Mouse (Mus musculus) spleen, postnatal 36 days (tissue): Measurements from ENCODE around the gene Fam221b.

Source experiments
- DNase-seq, 2 experiments: peaks; one replicate each; pipeline ENCODE4 v3.0.0; 2022; ENCODE audit warnings: low spot score in 2 of 2, mixed read lengths in 1 of 2

Gene Fam221b

DNA sequence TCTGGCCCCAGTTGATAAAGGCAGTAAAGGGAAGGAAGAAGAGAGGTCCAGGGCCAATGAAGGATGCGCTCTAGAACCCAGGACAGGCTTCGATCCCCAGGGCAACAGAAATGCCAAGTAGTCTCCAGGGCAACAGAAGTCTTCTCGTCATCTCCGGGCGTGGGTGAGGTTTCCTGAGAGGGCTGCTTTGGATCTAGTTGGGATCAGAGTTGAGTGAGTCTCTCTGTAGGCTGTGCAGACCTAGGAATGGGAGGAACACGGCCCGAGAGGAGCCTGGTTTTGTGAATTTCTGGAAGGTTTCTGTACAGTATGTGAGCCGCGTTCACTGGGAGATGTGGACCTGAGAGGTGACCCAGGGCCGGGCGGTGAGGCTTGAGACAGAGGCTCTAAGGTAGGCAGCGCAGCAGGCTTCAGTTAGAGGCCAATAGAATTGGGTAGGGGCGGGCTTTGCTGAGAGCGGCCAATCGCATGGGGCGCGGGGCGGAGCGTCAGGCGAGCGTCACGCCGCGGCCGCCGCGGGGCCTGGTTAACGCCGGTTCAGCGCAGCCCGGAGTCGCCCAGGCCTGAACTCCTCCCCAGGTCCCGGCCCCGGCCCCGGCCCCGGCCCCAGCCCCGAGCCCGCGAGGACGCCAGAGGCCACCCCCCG is at the start of gene Fam221b, which contains the start of gene Tmem8b:
Fam221b (minus strand) TSS at position 364 of the 646 bp plus-strand sequence.
Tmem8b (plus strand) TSS at position 190 of the 646 bp plus-strand sequence.
- DNase-seq = peak; percentile 87 to 88

DNA sequence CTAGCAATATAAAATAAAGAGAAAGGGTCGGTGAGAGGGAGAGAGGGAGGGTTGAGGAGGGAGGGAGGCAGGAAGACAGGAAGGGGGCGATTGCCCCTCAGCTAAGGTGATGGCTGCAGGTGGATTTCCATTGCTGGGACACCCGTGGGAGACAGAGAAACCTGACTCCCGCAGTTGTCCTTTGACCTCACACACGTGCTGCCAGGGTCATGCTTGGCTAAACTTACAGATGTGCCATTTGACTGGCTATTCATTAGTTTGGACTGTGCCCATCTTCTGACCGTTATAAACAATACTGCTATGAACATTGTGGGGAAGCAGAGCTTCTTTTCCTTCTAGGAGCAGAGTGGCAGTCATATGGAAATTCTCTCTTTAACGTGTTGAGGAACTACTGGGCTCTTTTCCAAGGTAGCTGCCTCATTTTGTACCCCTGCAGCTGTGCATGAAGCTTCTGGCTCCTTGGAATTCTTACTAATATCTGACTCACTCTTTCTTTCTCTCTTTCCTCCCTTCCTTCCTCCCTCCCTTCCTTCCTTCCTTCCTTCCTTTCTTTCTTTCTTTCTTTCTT is 44.8 kb upstream of the Fam221b start:
- DNase-seq = no peak

DNA sequence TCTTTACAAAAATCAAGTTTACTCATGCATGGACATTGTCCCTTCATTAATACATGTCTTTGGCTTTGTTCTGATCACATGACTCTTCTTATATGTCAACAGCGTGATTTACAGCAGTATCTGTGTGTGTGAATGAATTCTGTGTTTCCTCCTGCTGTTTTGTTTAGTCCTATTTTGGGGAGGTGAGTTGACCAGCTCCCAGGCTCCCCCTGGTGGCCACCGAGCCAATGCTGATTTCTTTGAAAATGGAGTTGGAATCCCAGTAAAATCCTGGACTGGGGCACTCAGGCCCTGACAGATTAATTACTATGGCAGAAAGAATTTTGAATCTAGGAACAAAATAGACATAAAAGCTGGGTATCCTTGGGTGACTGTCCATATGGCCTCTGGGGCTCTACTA is 42.9 kb upstream of the Fam221b start:
- peak; percentile 20 to 40 for DNase-seq

- DNase-seq = no peak
These were observed 40.9 kb upstream of the Fam221b start, which contains the start of gene Olfr71 for GRCm38 (mm10) chr4:43709869-43710268. Olfr71 (minus strand) TSS chr4:43710255.

DNA sequence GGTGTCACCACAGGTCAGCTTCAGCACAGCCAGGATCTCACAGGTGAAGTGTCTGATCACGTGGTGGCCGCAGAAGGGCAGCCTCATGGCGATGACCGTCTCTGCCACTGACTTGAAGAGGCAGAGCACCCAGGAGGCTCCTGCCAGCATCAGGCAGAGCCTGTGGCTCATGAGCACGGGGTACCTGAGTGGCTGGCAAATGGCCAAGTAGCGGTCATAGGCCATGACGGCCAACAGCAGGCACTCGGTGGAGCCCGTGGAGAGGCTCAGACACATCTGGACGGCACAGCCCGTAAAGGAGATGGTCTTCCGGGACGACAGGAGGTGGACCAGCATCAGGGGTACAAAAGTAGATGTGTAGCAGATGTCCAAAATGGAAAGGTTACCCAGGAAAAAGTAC is 37.0 kb upstream of the Fam221b start:
- no peak for DNase-seq

DNA sequence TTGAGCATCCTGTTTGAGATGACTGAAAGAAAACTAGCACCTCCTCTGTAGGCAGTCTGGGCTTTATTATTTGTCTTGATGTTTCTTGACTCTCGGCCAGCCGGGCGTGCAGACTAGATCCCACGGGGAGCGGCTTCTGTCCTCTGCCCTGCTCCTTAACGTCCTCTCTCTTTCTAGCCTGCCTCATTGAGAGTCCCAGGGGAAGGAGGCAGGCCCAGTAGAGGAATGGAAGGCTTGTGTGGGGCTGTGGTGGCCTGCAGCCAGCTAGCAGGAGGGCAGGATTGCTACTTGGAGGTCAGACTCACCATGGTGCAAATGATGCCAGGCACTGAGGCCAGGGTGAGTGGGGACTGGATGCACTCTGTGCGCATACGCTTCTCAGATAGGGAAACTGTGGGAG is 34.9 kb upstream of the Fam221b start:
- DNase-seq = no peak

DNA sequence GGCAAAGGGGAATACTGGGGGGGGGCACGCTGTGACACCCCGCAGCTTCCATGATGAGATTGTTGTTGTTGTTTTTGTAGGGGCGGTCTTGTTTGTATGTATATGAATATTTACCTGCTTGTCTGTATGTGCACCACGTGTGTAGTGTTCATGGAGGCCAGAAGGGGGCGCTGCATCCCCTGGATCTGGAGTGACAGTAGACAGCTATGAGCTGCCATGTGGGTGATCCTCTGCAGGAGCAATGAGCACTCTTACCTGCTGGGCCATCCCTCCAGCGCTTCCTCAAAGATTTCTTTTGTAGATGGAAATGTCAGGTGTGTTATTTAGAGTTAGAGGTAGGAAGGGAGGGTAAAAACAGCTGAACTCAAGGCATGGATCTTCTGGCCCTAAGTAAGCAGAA is 34.5 kb upstream of the Fam221b start:
- DNase-seq = no peak

DNA sequence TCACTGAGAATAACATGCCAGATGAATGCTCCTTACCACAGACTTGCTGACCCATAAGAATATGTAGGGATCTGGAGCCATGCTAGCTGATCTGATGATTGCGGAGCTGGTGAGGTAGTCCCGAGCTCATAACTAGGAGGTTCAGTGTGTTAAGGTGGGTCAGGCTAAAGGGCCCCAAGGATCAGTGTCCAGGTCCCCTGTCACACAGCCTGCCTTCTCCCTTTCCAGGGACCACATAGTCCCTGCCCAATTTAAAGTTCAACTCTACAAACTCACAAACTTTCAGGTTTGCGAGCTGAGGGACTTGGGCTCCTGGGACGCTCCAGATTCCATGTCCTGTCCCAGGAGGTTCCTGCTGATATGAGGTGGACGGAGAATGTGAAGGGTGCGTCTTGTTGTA is 31.8 kb upstream of the Fam221b start, which contains the start of gene Olfr70:
Olfr70 (minus strand) TSS at position 101 of the 400 bp plus-strand sequence.
- DNase-seq = no peak

- no peak for DNase-seq
These were observed 27.6 kb upstream of the Fam221b start for GRCm38 (mm10) chr4:43696561-43696960.

DNA sequence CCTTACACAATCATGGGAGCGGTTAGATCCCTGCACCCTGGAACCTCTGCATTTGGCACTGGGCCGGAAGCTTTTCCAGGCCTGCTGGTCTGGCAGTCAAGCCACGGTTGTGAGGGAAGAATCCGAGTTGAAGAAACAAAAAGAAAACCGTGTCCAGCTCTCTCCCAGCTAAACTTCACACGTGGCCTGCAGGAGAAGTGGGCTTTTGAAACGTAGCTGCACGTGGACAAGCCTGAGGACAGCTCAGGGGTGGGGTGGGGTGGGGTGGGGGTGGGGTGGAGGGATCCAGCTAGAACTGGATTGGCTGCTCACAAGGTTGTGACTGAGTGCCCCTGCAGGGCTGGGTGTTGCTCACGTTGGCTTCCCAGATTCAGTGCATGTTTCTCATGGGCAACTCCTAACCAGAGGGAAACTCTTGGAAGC is 26.3 kb upstream of the Fam221b start:
- DNase-seq = no peak

DNA sequence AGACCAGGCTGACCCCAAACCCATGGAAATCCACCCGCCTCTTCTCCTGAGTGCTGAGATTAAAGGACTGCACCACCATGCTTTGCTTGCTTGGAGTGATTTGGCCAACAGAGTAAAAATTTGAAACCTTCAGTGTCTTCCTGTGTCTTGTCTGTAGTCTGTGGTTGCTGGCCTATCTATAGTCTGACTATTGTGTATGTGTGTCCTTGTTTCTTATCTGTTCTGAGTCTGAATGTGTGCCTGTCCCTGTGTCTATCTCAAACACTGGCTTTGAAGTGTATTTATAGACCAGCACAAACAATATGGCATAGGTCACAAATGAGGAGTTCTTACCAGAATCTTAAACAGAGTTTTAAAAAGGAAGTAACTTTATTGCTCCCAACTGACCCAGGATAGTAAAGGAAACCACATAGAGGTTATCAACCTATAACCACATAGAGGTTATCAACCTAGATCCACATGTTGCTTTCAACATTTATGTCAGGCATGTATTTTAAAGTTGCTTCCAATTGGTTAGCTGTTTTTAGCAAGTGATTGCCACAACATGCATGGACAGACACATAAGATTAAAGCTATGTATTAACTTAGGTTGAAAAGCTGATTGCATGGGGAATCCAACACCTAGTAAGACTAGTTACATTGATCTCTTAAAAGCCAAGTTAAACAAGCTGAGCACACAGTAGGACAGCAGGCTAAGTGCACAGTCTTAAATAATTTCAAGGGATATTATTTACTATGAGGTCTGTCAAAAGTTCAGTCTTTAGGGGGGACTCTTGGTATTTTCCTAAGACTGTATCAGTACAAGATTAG is 25.7 kb upstream of the Fam221b start:
- no peak for DNase-seq

GRCm38 (mm10) chr4:43693806-43694241 is 24.9 kb upstream of the Fam221b start:
- no peak for DNase-seq

GRCm38 (mm10) chr4:43691026-43691425 is 22.1 kb upstream of the Fam221b start:
- no peak for DNase-seq

DNA sequence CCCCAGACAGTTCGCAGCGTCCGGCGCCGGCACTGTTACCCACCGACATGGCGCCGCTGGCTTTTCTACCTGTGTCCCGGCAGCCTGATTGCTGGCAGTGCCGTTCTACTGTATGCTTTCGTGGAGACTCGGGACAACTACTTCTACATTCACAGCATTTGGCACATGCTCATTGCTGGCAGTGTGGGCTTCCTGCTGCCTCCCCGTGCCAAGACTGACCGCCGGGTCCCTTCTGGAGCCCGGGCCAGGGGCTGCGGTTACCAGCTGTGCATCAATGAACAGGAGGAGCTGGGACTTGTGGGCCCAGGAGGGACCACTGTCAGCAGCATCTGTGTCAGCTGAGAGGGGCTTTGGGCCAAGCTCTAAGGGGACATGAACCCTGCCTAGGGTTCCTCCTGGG is 21.1 kb upstream of the Fam221b start:
- no peak for DNase-seq

- no peak for DNase-seq
These were observed 10.6 kb upstream of the Fam221b start for GRCm38 (mm10) chr4:43679416-43680043.

GRCm38 (mm10) chr4:43678541-43678940 is 9.6 kb upstream of the Fam221b start:
- DNase-seq = no peak

GRCm38 (mm10) chr4:43675608-43676007 is 6.7 kb upstream of the Fam221b start:
- no peak for DNase-seq

GRCm38 (mm10) chr4:43674974-43675373 is 6.0 kb upstream of the Fam221b start:
- DNase-seq = no peak

DNA sequence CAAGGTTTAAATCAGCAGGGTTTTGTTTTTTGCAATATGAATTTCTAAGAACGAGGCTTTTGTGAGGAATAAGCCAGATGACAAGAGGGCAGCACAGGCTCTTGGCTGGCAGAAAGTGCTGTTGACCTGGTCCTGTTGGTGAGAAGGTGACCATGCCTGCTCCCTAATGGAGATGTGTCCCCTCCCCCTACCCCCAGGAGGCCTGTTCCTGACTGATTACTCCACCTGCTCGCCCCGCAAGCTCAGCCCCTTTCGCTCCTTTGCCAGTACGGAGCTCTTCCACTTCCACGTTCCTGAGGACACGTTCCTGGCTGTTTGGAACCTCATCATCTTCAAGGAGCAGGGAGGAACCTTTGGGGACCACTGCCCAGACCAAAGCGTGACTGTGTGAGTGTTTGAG is 4.8 kb upstream of the Fam221b start:
- no peak for DNase-seq

DNA sequence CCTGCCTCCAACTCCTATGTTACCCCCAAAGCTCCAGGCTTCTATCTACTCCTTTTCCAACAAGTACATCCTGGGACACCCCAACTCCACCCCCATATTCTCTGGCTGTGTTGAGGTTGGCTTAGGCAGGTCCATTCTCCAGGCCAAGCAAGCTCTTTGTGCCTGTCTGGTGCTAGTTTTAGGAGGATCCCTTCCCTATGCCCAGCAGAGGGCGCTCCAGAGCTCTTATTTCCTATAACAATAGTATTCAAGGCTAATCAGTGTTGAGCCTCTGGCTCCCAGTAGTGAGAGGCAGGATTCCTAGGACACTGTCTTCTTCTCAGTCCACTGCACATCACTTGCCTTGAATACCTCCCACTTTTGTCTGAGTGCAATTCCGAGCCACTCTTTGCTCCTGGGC is 3.1 kb upstream of the Fam221b start:
- peak; percentile 60 to 78 for DNase-seq

GRCm38 (mm10) chr4:43669428-43669794 is 466 bp upstream of the Fam221b start:
- peak in 1 of 2 experiments; percentile 41 for DNase-seq

- no peak for DNase-seq
These were observed 2.5 kb downstream of the Fam221b start for GRCm38 (mm10) chr4:43666412-43666811.
